Mouse (Mus musculus): ENCODE results near the gene Mcur1.

The Mcur1 gene

GRCm38 (mm10) chr13:43526289-43526688, 33.7 kb downstream of the Mcur1 start:
- no peak for DNase-seq (ENCODE audit: low read depth, low spot score)

DNA sequence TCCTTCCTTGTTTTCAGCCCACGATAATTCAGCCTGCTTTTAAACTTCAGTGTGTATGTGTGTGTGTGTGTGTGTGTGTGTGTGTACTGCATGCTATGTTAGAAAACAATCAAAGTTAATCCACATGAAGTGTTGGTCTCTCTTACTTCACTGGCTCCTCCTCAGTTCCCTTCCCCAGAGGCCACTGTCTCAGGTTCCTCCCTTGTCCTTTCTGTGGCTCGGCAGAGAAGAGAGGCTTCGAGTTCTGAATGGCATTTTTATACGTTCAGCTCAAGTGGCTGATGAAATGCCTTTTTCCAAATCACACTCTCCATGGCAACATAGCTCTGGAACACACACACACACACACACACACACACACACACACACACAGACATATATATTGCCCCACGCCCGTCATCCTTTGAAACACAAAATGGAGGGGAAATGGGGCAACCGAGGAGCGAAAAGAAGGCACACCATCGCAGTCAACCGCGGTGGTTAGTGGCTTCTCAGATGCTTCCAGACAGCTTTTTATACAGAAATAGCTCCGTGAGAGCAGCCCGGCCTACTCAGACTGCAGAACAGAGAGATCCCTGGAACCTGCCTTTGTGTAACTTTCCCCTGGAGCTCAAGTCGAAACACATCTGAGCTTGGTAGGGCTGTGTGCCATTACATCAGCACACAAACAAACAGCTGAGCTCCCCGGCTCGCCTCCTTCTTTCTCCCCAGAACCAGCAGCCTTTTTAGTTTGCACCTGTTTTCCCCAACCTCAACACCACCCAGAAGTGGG, 34.4 kb downstream of the Mcur1 start:
- no peak for DNase-seq (ENCODE audit: low read depth, low spot score)

GRCm38 (mm10) chr13:43524491-43525362, 35.3 kb downstream of the Mcur1 start:
- DNase-seq (ENCODE audit: low read depth, low spot score) = peak; percentile 69

GRCm38 (mm10) chr13:43523906-43524480, 36.0 kb downstream of the Mcur1 start:
- DNase-seq (ENCODE audit: low read depth, low spot score) = no peak

DNA sequence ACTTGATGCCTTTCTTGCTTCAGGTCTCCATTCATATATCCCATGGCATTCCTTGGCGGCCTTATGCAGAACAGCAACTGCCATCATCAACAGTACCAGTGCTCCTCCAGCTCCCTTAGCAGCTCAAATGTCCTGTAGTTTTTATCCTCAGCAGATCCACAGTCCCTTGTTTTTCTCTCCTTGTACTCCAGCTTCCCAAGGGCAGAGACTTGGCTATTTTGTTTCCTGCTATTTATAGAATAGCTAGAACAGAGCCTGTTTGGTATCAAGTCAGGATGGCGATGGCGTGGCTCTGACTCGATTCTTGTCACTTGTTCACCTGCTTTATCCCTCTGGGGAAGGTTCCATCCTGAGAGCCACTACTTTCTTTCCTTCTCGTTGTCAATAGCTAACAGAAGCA, 38.1 kb downstream of the Mcur1 start:
- no peak for DNase-seq (ENCODE audit: low read depth, low spot score)

DNA sequence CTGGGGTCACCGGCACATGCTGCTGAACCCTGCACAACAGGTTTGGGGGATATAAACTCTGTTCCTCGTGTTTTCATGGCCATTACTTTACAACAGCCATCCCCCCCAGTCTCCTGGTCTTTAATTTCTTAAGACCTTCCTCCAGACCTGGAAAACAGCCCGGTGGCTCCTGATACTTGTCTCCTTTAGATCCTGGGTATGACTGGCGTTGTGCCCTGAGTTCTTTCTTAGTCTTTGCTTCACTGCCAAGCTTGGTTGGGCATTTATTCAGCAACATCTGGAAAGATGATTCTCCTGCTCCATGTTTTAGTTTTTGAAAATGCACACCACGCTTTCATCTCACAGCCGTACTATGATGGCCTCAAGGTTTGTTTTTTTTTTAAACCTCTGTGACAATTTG, 40.7 kb downstream of the Mcur1 start:
- no peak for DNase-seq (ENCODE audit: low read depth, low spot score)

- no peak for DNase-seq (ENCODE audit: low read depth, low spot score)
Observed at GRCm38 (mm10) chr13:43517371-43517770, 42.6 kb downstream of the Mcur1 start.

GRCm38 (mm10) chr13:43516931-43517330, 43.1 kb downstream of the Mcur1 start:
- no peak for DNase-seq (ENCODE audit: low read depth, low spot score)

- DNase-seq (ENCODE audit: low read depth, low spot score) = no peak
Observed at GRCm38 (mm10) chr13:43516119-43516518, 43.9 kb downstream of the Mcur1 start.

- no peak for DNase-seq (ENCODE audit: low read depth, low spot score)
Observed at GRCm38 (mm10) chr13:43514950-43515358, 45.0 kb downstream of the Mcur1 start.

GRCm38 (mm10) chr13:43512736-43513135, 47.3 kb downstream of the Mcur1 start:
- no peak for DNase-seq (ENCODE audit: low read depth, low spot score)

- DNase-seq (ENCODE audit: low read depth, low spot score) = no peak
Observed at GRCm38 (mm10) chr13:43505798-43506197, 54.2 kb downstream of the Mcur1 start.

DNA sequence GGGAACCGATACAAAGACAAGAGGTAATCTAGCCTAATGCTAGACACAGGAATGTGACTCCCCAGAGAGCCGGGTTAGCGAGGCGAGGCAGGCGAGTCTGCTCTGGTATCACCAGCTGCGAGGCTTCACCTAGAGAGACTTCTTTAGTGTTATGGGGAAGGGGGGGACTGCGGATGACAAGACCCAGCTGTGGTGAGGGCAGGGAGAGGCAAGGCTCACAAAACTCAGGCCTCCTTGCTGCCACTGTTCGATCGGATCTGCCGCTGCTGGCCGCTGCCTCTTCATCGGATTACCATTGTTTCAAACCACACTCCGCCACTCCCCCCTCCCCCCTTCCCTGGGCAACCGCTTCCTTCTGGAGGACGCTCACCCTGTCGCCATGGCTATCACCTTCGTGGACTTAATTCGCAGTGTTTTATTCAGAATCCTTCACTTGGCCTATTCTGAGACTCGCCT, 56.6 kb downstream of the Mcur1 start:
- DNase-seq (ENCODE audit: low read depth, low spot score) = no peak

DNA sequence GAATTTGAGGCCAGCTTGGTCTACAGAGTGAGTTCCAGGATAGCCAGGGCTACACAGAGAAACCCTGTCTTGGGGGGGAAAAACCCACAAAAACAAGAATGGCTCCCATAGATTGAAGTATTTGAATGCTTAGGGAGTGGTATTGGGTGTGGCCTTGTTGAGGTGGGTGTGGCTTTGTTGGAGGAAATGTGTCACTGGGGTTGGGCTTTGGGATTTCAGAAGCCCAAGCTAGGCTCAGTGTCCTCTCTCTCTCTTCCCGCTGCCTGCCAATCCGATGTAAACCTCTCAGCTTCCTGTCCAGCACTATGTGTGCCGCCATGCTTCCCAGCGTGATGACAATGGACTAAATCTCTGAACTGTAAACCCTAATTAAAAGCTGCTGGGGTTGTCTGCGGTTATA, 58.4 kb downstream of the Mcur1 start:
- no peak for DNase-seq (ENCODE audit: low read depth, low spot score)

GRCm38 (mm10) chr13:43500483-43500850, 59.5 kb downstream of the Mcur1 start:
- DNase-seq (ENCODE audit: low read depth, low spot score) = no peak

DNA sequence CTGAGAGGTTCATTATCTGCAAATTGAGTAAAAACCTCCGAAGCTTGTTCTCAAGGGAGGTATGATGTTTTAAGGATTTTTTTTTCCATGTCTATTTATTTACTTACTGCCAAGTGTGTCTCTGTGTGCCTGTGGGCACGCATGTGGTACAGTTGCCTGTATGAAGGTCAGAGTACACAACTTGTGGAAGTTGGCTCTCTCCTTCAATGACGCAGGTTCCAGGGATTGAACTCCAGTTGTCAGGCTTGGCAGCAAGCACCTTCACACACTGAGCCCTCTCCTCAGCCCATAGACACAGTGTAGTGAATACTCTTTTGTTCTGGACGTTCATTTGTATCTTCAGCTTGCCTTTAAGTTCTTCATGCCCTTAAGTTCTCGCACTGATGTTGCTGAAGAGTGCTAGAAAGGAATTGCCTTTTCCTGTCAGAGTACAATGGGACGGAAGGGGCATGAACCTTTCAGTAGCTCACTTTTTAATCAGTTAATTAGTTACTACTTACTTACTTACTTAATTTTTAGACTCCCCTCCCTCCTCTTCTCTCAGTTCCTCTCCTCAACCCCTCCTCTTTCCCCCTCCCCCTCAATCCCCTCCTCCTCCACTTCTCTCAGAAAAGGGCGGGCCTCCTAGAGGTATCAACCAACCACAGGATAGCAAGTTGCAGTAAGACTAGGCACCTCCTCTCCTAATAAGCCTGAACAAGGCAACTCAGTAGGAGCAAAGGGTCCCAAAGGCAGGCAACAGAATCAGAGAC, 60.1 kb downstream of the Mcur1 start:
- DNase-seq (ENCODE audit: low read depth, low spot score) = no peak

DNA sequence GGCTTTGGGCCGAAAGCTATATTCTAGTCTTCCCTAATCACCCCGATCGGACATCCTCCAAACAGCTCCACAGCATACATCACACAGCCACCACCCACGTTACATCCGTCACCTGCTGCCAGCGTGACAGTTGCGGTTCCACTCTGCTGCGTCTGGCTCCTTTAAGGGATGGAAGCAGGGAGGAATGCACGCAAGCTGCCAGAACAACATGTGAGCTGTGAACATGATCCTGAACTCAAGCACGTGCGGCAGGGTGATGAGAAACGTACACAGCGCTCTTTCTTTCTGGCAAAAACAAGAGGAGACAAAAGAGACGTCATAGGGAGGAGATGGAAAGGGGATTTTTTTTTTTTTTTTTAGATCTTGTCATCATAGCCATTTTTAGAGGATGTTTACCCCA, 61.1 kb downstream of the Mcur1 start:
- peak; percentile 48 for DNase-seq (ENCODE audit: low read depth, low spot score)

GRCm38 (mm10) chr13:43497769-43498168, 62.2 kb downstream of the Mcur1 start:
- DNase-seq (ENCODE audit: low read depth, low spot score) = no peak

DNA sequence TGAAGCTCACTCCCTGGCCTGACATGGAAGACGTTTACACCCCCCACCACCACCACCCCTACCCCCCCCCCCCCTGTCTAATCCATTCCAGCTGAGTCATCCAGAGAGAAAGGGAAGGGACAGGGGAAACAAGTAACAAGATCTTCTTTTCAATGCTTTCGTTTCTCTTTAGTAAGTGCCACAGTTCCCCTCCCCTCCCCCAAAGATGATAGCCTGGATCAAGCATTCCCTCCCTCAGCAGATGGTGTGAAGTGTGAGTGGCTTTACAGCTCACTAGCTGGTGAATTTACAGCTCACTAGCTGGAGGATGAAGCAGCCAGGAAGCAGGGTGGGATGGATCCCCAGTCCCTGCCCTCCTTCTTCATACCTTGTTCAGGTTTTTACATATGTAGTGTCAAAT, 63.3 kb downstream of the Mcur1 start:
- DNase-seq (ENCODE audit: low read depth, low spot score) = no peak

- no peak for DNase-seq (ENCODE audit: low read depth, low spot score)
Observed at GRCm38 (mm10) chr13:43495645-43496044, 64.3 kb downstream of the Mcur1 start.

DNA sequence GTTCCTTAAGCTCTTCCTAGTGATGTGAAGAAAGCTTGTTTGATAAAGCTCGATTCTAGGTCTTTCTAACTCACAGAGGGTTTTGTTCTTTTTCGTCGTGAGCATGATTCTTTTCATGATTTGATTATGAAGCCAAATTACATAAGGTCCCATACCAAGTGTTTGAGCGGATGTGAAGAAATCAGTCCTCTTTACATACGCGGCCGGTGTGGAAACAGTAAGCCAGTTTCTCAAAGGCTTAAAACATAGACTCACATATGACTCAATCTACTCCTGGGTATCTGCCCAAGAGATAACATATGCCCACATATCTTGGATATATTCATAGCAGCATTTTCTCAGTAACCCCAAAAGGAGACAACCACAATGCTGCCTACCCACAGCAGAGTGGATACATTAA, 66.3 kb downstream of the Mcur1 start:
- no peak for DNase-seq (ENCODE audit: low read depth, low spot score)

DNA sequence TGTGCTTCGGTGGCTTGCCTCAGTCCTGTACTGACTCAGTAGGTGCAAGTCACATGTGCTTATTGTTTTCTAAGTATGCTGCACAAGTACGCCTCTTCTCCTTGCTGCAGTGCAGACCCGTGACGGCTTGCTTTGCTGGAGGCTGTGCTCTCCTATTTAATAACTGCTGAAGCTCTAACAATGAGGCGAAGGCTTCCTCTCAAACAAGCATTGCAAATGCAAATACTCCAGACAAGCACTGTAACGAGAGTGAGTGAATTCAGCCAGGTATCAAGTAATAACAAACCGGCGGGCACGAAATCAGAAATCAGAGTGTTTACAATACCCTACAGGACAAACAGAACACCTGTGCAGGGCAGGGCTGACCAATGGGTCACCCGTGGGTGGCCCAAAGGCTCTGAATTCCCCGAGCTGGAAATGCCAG, 66.9 kb downstream of the Mcur1 start:
- DNase-seq (ENCODE audit: low read depth, low spot score) = no peak
